Mouse (Mus musculus) hindbrain, embryonic 12.5 days (tissue): ENCODE data around the gene 4930507D05Rik. TPM values are rescaled to one million over a fixed set of nuclear protein-coding genes. Genes with fewer than 3 reads are reported as not detected.
"Not testable (repeated sequence)": the region's sequence is repeated elsewhere in the genome, so short reads cannot be mapped to it uniquely, and the experiment has no call there.

Experiments
- ATAC-seq: fragments of 200-750 bp; cut with Nextera tagmentation; 2 replicates; pipeline ENCODE4 v1.8.0; 2017; ENCODE audit warnings: moderate TSS enrichment; ENCODE audit not compliant: low FRiP score
- H3K27ac ChIP-seq: fragments of 300-500 bp; sonication (generic); 2 replicates; pipeline ENCODE4 v1.5.1; 2016; ENCODE audit warnings: mild to moderate bottlenecking
- H3K27me3 ChIP-seq: fragments of 300-500 bp; sonication (generic); 2 replicates; pipeline ENCODE4 v1.6.1; 2016; ENCODE audit warnings: mild to moderate bottlenecking
- H3K36me3 ChIP-seq: fragments of 300-500 bp; sonication (generic); 2 replicates; pipeline ENCODE4 v1.6.1; 2016; ENCODE audit warnings: mild to moderate bottlenecking
- H3K4me1 ChIP-seq: fragments of 300-500 bp; sonication (generic); 2 replicates; pipeline ENCODE4 v1.6.1; 2016
- H3K4me2 ChIP-seq: fragments of 300-500 bp; sonication (generic); replicated peaks from 2 replicates; pipeline ENCODE4 v1.6.1; 2016; ENCODE audit warnings: mild to moderate bottlenecking
- H3K4me3 ChIP-seq: fragments of 300-500 bp; sonication (generic); 2 replicates; pipeline ENCODE4 v1.5.1; 2016; ENCODE audit warnings: mild to moderate bottlenecking
- H3K9ac ChIP-seq: fragments of 300-500 bp; sonication (generic); 2 replicates; pipeline ENCODE4 v1.6.1; 2016; ENCODE audit warnings: mild to moderate bottlenecking, moderate library complexity
- H3K9me3 ChIP-seq: fragments of 300-500 bp; sonication (generic); replicated peaks from 2 replicates; pipeline ENCODE4 v1.6.1; 2016; ENCODE audit warnings: mild to moderate bottlenecking
- WGBS: fragments of 180-500 bp; shearing (Covaris S2); methylation state at CpG from one replicate; pipeline ENCODE4 v1.1.7; 2016; 5-methylcytosine and 5-hydroxymethylcytosine counted together
- polyA plus RNA-seq: library from polyadenylated mRNA; unstranded; fragments of >200 nt; fragmentation: Nextera tagmentation; extraction: Ambion mirVana; gene quantifications from 2 replicates; pipeline ENCODE4 v1.2.1, GENCODE M21; 2016

The 4930507D05Rik gene
- polyA plus RNA-seq, 1 experiment from 2014 or later: 0.90 TPM

- Histone ChIP-seq H3K36me3 (no peaks in the 10 kb centered on the region), H3K4me1 (peaks cover 4% of the 10 kb centered on the region; the same call in 1 of the 2 replicates), H3K4me2 (no peak within 1 kb of the TSS), H3K27ac (no peak within 1 kb of the TSS), H3K4me3 (no peak within 1 kb of the TSS), H3K9me3 (no peaks in the 10 kb centered on the region), H3K9ac (no peak within 1 kb of the TSS), H3K27me3 (peaks cover 3% of the 10 kb centered on the region; the same call in 1 of the 2 replicates)
- ATAC-seq: no peak
- 49% methylated on average over 15 of the region's 15 CpGs for WGBS
Observed at GRCm38 (mm10) chr10:62422255-62422654, 27.0 kb upstream of the 4930507D05Rik start, which contains the start of gene Hkdc1. Gene Hkdc1, minus strand, starts transcription at chr10:62422491.

DNA sequence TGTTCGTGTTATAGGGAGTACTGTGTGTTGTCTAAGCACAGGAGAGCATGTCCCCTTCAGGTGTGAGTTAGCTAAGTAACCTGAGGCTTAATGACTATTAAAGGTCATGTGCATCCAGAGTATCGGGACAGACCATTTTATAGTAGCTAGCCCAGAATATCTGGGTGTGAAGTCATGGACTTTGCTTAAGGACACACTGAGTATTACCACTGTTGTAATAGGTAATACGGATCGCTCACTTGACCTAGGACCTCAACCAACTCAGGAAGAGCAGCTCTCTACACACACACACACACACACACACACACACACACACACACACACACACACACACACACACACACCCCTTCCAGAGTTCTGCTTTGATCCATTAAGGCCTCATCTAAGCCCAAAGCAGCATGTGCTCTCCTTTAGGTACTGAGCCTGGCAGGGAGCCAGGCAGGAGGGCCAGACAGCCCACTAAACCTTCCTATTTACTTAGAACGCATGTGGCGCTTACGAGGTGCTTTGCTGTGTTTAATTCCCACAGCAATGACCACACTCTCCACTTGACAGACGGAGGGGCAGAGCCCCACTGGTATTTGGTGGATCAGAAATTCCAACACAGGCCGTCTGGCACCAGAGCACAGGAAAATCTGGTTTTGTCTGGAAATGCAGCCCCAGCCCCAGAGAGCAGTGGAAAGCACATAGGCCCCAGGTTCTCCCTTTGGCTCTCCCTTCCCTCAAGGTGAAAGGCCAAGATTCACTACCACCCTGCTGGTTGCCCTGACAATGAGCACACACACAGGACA lies 24.0 kb upstream of the 4930507D05Rik start:
- Histone ChIP-seq H3K4me3 (no peak overlapping the region), H3K4me1 (no peaks in the 10 kb centered on the region), H3K27me3 (no peaks in the 10 kb centered on the region), H3K4me2 (no peak overlapping the region), H3K36me3 (peaks cover 27% of the 10 kb centered on the region), H3K9me3 (no peaks in the 10 kb centered on the region), H3K9ac (no peak overlapping the region), H3K27ac (peak overlapping the region; percentile 30; the same call in 1 of the 2 replicates)
- ATAC-seq: no peak
- 53% methylated on average over 9 of the region's 9 CpGs for WGBS

DNA sequence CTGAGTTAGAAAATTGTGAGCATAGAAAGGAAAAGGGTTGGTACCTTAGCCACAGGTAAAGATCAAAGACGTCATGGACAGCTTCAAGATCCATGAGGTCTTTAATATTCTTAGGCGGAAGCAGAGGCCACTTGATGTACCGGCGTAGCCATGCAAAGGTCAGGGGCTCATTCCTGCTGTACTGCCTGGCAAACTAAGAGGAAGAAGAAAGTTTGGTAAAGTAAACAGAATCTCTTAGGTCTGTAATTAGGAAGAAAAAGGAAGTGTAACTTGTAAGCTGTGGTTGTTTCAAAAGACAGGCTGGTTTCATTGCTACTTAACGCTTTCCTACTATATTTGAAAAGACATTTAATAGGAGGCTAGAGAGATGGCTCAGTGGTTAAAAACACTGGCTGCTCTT lies 18.9 kb upstream of the 4930507D05Rik start:
- Histone ChIP-seq H3K27me3 (no peaks in the 10 kb centered on the region), H3K9ac (no peak overlapping the region), H3K4me3 (no peak overlapping the region), H3K9me3 (no peaks in the 10 kb centered on the region), H3K4me2 (no peak overlapping the region), H3K27ac (no peak overlapping the region), H3K36me3 (peaks cover 74% of the 10 kb centered on the region), H3K4me1 (no peaks in the 10 kb centered on the region)
- WGBS: 95% methylated on average over 5 of the region's 5 CpGs
- no peak for ATAC-seq

DNA sequence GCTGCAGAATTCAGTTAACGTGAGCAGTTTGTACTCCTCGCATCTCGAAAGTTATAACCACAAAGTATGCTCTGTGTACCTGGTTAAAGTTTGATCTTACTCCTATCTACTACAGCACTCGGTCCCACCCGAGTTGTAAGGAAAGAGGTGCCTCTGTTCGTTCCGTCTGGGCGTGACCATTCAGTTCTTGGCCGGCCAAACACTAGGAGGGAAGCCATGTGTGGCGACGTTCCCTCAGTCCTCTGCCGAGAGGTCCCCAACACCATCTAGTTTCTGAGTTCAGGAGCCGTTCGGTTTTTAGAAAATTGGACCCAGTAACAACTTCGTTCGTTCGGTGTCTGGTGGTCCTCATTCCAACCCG lies 971 bp downstream of the 4930507D05Rik start:
- peak overlapping the region; percentile 77 for H3K4me2 ChIP-seq
- peak overlapping the region; percentile 87 for H3K4me3 ChIP-seq
- H3K27me3 ChIP-seq: no peaks in the 10 kb centered on the region
- WGBS: 39% methylated on average over 18 of the region's 18 CpGs
- H3K27ac ChIP-seq: peak overlapping the region; percentile 78; the same call in 1 of the 2 replicates
- peak overlapping the region; percentile 95 for H3K9ac ChIP-seq
- peaks cover 23% of the 10 kb centered on the region for H3K36me3 ChIP-seq
- ATAC-seq: peak; percentile 33
- H3K9me3 ChIP-seq: no peaks in the 10 kb centered on the region
- peaks cover 20% of the 10 kb centered on the region for H3K4me1 ChIP-seq

- H3K27me3 ChIP-seq, H3K9me3 ChIP-seq, H3K4me3 ChIP-seq, H3K27ac ChIP-seq, ATAC-seq, H3K9ac ChIP-seq, H3K4me2 ChIP-seq: not testable (repeated sequence)
- 72% methylated on average over 11 of the region's 11 CpGs for WGBS
- Histone ChIP-seq H3K36me3 (peaks cover 22% of the 10 kb centered on the region), H3K4me1 (peaks cover 20% of the 10 kb centered on the region)
Observed at GRCm38 (mm10) chr10:62452001-62452400, 2.7 kb downstream of the 4930507D05Rik start.

- no peaks in the 10 kb centered on the region for H3K4me1 ChIP-seq
- H3K27me3 ChIP-seq: no peaks in the 10 kb centered on the region
- peaks cover 43% of the 10 kb centered on the region for H3K36me3 ChIP-seq
- no peak overlapping the region for H3K9ac ChIP-seq
- H3K27ac ChIP-seq: no peak overlapping the region
- H3K9me3 ChIP-seq: no peaks in the 10 kb centered on the region
- no peak overlapping the region for H3K4me2 ChIP-seq
- ATAC-seq: no peak
- H3K4me3 ChIP-seq: no peak overlapping the region
Observed at GRCm38 (mm10) chr10:62461321-62461720, 12.0 kb downstream of the 4930507D05Rik start.

GRCm38 (mm10) chr10:62469736-62470135 lies 20.4 kb downstream of the 4930507D05Rik start:
- Histone ChIP-seq H3K9me3 (no peaks in the 10 kb centered on the region), H3K36me3 (peaks cover 17% of the 10 kb centered on the region; the same call in 1 of the 2 replicates), H3K27ac (no peak overlapping the region), H3K27me3 (no peaks in the 10 kb centered on the region), H3K4me1 (no peaks in the 10 kb centered on the region), H3K4me3 (no peak overlapping the region), H3K9ac (no peak overlapping the region), H3K4me2 (no peak overlapping the region)
- WGBS: 96% methylated on average over 4 of the region's 4 CpGs
- ATAC-seq: no peak

- H3K36me3 ChIP-seq: peaks cover 23% of the 10 kb centered on the region; the same call in 1 of the 2 replicates
- no peak overlapping the region for H3K27ac ChIP-seq
- H3K9ac ChIP-seq: no peak overlapping the region
- H3K27me3 ChIP-seq: no peaks in the 10 kb centered on the region
- no peak for ATAC-seq
- H3K4me3 ChIP-seq: no peak overlapping the region
- H3K4me1 ChIP-seq: no peaks in the 10 kb centered on the region
- H3K9me3 ChIP-seq: no peaks in the 10 kb centered on the region
- H3K4me2 ChIP-seq: no peak overlapping the region
- WGBS: 67% methylated on average over 5 of the region's 5 CpGs
Observed at GRCm38 (mm10) chr10:62471105-62471504, 21.8 kb downstream of the 4930507D05Rik start.

GRCm38 (mm10) chr10:62474944-62475343 lies 25.7 kb downstream of the 4930507D05Rik start:
- Histone ChIP-seq H3K36me3 (peaks cover 16% of the 10 kb centered on the region; the same call in 1 of the 2 replicates), H3K4me2 (no peak overlapping the region), H3K27ac (no peak overlapping the region), H3K9ac (no peak overlapping the region), H3K9me3 (no peaks in the 10 kb centered on the region), H3K4me1 (no peaks in the 10 kb centered on the region), H3K4me3 (no peak overlapping the region), H3K27me3 (no peaks in the 10 kb centered on the region)
- no peak for ATAC-seq
- 91% methylated on average over 10 of the region's 10 CpGs for WGBS

DNA sequence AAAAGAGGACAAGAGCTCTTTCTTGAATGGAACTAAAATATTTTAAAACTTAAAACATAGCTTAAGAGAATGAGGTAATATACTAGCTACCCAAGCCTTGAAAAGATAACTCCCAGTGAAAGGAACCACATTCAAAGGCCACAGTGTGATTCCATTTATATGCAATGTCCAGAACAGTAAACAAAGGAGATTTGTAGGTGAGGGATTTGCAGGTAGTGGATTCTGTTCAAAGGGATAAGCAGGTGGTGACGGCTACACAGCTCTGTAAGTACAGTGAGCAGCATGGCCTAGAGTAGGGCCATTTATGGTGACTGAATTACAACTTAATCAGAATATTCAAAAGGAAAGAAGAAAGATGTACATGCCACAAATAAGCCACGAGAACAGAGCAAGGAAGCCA lies 27.7 kb downstream of the 4930507D05Rik start:
- Histone ChIP-seq H3K4me1 (no peaks in the 10 kb centered on the region), H3K27ac (no peak overlapping the region), H3K4me3 (no peak overlapping the region), H3K9me3 (no peaks in the 10 kb centered on the region), H3K27me3 (no peaks in the 10 kb centered on the region), H3K4me2 (no peak overlapping the region), H3K36me3 (peaks cover 16% of the 10 kb centered on the region; the same call in 1 of the 2 replicates), H3K9ac (no peak overlapping the region)
- 82% methylated on average over 2 of the region's 2 CpGs for WGBS
- no peak for ATAC-seq

DNA sequence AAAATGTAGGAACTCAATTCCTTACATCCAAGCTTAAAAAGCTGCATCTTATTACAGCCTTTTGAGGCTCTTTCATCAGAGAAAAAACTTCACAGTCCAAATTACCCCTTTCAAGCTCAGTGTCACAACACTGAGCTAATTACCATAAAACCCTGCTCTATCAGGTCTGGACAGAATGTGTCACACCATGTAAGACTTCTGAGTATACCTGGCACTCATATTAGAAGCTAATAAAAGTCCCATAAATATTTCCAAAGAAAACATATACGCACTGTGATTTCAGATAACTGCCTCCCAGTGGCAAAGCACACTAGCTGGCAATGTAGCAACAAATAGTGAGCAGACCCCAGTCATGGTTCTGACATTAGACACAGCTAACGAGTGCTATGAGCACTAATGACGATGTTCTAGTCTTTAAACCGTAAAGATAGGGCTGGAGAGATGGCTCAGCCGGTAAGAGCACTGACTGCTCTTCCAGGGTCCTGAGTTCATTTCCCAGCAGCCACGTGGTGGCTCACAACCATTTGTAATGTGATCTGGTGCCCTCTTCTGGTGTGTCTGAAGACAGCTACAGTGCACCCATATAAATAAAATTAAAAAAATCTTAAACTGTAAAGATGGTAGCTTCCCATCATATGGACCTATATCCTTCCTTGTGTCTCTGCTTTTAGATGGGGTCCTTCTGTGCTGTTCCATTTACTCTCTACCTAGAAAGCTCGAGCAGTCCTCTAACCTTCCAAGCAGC lies 32.0 kb downstream of the 4930507D05Rik start:
- Histone ChIP-seq H3K9ac (no peak overlapping the region), H3K27ac (no peak overlapping the region), H3K4me1 (peaks cover 6% of the 10 kb centered on the region), H3K36me3 (peaks cover 7% of the 10 kb centered on the region; the same call in 1 of the 2 replicates), H3K9me3 (no peaks in the 10 kb centered on the region), H3K4me2 (no peak overlapping the region), H3K4me3 (no peak overlapping the region), H3K27me3 (no peaks in the 10 kb centered on the region)
- 74% methylated on average over 7 of the region's 7 CpGs for WGBS
- ATAC-seq: no peak

DNA sequence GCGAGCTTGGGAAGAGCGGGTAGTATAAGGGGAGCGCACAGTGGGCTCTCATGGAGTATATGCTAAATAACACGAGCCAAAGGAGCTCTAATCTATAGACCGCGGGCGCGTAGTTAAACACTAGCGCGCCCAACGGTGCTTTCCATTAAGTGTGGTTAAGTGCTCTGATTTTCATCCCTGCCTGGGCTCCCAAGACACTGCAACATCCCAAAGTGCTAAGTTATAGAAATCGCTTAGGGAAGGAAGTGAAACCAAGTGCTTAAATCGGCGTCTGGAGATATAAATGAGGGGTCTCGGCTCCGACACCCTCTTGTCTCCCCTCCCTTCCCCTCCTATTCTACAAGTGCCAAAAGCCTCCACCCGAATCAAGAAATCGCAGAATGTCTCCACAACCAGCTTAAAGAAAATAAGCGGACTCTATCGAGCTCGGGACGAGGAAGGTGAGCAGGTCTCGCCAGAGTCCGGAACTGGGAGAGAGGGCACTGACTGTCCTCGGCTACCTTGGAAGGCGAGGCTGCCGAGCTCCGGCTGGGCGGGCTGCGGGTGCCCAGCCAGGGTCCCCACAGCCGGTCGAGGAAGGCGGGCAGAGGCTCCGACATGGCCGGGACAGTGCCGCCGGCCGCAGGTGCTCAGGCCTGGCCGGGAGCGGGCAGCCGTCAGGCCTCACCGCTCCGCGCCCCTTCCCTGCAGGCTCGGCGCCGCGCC lies 36.7 kb downstream of the 4930507D05Rik start:
- peaks cover 6% of the 10 kb centered on the region for H3K4me1 ChIP-seq
- H3K9ac ChIP-seq: peak overlapping the region; percentile 85
- H3K9me3 ChIP-seq: no peaks in the 10 kb centered on the region
- H3K27me3 ChIP-seq: no peaks in the 10 kb centered on the region
- peak overlapping the region; percentile 61 for H3K4me2 ChIP-seq
- peak overlapping the region; percentile 87 for H3K27ac ChIP-seq
- under 1% methylated on average over 44 of the region's 48 CpGs for WGBS
- ATAC-seq: peak; percentile 89
- H3K4me3 ChIP-seq: peak overlapping the region; percentile 87
- no peaks in the 10 kb centered on the region for H3K36me3 ChIP-seq
